Mouse (Mus musculus) liver, embryonic 13.5 days (tissue): Measurements from ENCODE around the gene Agbl4. TPM values are rescaled to one million over a fixed set of nuclear protein-coding genes. Genes with fewer than 3 reads are reported as not detected.

ENCODE experiments used
- ATAC-seq: fragments of 200-750 bp; cut with Nextera tagmentation; 2 replicates; pipeline ENCODE4 v1.8.0; 2017; ENCODE audit warnings: low read depth, mild to moderate bottlenecking, moderate number of reproducible peaks, moderate library complexity
- DNase-seq: peaks from one replicate; pipeline ENCODE4 v3.0.0; 2022
- H3K27ac ChIP-seq: fragments of 300-500 bp; sonication (generic); 2 replicates; pipeline ENCODE4 v1.5.1; 2015; ENCODE audit warnings: moderate library complexity, mild to moderate bottlenecking, inconsistent platforms
- H3K27me3 ChIP-seq: fragments of 300-500 bp; sonication (generic); 2 replicates; pipeline ENCODE4 v1.6.1; 2015; ENCODE audit warnings: mild to moderate bottlenecking, inconsistent platforms
- H3K36me3 ChIP-seq: fragments of 300-500 bp; sonication (generic); 2 replicates; pipeline ENCODE4 v1.6.1; 2015; ENCODE audit warnings: mild to moderate bottlenecking, inconsistent platforms
- H3K4me1 ChIP-seq: fragments of 300-500 bp; sonication (generic); replicated peaks from 2 replicates; pipeline ENCODE4 v1.6.1; 2015; ENCODE audit warnings: inconsistent platforms
- H3K4me2 ChIP-seq: fragments of 300-500 bp; sonication (generic); 2 replicates; pipeline ENCODE4 v1.6.1; 2015; ENCODE audit warnings: inconsistent platforms, mild to moderate bottlenecking, moderate library complexity
- H3K4me3 ChIP-seq: fragments of 300-500 bp; sonication (generic); replicated peaks from 2 replicates; pipeline ENCODE4 v1.5.1; 2015; ENCODE audit warnings: mild to moderate bottlenecking, inconsistent platforms
- H3K9ac ChIP-seq: fragments of 300-500 bp; sonication (generic); 2 replicates; pipeline ENCODE4 v1.6.1; 2015; ENCODE audit warnings: mild to moderate bottlenecking, inconsistent platforms
- H3K9me3 ChIP-seq: fragments of 300-500 bp; sonication (generic); replicated peaks from 2 replicates; pipeline ENCODE4 v1.6.1; 2016; ENCODE audit warnings: inconsistent platforms
- WGBS: fragments of 180-500 bp; shearing (Covaris S2); methylation state at CpG from one replicate; pipeline ENCODE4 v1.1.7; 2015; ENCODE audit not compliant: insufficient replicate concordance; 5-methylcytosine and 5-hydroxymethylcytosine counted together
- polyA plus RNA-seq: library from polyadenylated mRNA; unstranded; fragments of >200 nt; fragmentation: Nextera tagmentation; extraction: Ambion mirVana; gene quantifications from 2 replicates; pipeline ENCODE4 v1.2.1, GENCODE M21; 2015

Gene Agbl4
- polyA plus RNA-seq, 1 experiment from 2014 or later = not detected

DNA sequence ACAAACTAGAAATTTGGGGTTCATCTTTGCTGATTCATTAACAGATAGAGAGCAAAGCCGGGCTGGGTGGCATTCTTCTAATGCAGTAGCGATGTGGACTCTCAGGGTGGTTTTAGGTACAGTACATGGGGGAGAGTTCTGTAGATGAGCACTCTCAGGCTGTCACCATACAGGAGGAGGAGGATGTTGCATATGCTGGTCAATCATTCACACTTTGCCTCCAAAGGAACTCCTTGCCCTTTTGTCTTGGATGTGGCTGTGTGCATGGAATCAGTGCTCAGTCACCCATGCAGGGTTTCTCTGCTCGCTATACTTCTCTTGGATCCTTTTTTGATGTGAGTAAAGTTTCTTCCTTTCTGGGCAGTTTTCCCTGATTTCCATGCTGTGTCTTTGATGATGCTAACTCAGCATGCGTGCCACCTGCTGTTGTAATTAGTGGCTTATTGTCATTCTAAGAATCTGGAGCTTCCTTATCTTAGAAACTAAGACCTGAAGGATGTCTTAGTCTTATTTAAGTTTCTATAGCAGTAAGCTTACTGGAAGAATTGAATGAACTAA lies 200.3 kb downstream of the Agbl4 start:
- Histone ChIP-seq H3K4me3 (no peak overlapping the region), H3K9ac (no peak overlapping the region), H3K4me1 (no peaks in the 10 kb centered on the region), H3K27me3 (no peaks in the 10 kb centered on the region), H3K9me3 (no peaks in the 10 kb centered on the region), H3K36me3 (no peaks in the 10 kb centered on the region), H3K4me2 (no peak overlapping the region), H3K27ac (no peak overlapping the region)
- DNase-seq (no peak), ATAC-seq (no peak)
- WGBS = 47% methylated on average over 4 of the region's 4 CpGs

DNA sequence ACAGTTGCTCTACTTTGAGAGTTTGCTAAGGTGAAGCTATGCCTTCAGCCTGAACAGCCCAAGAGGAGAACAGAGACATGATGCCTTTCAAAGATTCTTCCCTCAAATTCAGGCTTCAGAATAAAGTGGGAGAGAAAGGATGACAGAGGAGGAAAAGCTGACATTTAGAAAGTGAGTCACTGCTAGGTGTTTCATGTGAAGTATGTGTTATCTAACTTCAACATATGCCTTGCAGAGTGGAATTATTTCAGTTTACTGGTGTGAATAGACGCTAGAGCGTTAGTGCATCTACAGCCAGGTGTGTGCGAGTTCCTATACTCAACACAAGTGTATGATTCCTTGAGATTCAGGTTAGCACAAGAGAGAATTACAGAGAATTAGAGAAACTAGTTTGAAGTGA lies 244.0 kb downstream of the Agbl4 start:
- Histone ChIP-seq H3K27me3 (no peaks in the 10 kb centered on the region), H3K36me3 (no peaks in the 10 kb centered on the region), H3K9ac (no peak overlapping the region), H3K9me3 (no peaks in the 10 kb centered on the region), H3K4me3 (no peak overlapping the region), H3K4me1 (no peaks in the 10 kb centered on the region), H3K27ac (no peak overlapping the region), H3K4me2 (no peak overlapping the region)
- ATAC-seq = no peak
- no peak for DNase-seq
- 71% methylated on average over 3 of the region's 3 CpGs for WGBS

DNA sequence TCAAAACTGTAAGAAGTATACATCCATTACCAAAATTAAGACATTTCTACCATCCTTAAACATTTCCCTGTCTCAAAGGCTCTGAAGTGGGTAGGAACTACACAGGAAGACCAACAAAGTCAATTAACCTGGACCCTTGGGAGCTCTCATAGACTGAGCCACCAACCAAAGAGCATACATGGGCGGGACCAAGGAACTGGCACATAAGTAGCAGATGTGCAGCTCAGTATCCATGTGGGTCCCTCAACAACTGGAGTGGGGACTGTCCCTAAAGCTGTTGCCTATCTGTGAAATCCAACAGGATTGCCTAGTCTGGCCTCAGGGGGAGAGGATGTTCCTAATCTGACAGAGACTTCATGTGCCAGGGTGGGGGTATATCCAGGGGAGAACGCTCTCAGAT lies 265.5 kb downstream of the Agbl4 start:
- no peak for ATAC-seq
- Histone ChIP-seq H3K27ac (no peak overlapping the region), H3K4me3 (no peak overlapping the region), H3K4me1 (no peaks in the 10 kb centered on the region), H3K36me3 (no peaks in the 10 kb centered on the region), H3K9me3 (no peaks in the 10 kb centered on the region), H3K9ac (no peak overlapping the region), H3K27me3 (no peaks in the 10 kb centered on the region), H3K4me2 (no peak overlapping the region)
- DNase-seq = no peak
- 55% methylated on average over 2 of the region's 2 CpGs for WGBS

DNA sequence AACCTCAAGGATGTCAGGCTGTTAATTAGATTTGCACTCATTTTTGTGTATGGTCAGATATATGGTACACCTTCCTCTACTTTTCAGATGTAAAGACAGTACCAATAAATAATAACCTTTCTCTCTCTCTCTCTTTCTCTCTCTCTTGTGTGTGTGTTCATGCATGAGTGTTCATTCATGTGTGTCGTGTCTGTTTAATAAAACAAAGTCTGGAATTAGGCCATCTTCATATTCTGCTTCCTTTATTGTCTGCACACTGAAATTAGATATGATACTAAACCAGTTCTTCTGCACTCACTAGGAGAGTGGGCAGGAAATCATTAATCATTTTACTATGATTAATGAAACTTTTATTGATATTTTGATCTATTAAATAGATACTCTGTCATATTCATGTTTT lies 276.7 kb downstream of the Agbl4 start:
- ATAC-seq = no peak
- H3K9me3 ChIP-seq = no peaks in the 10 kb centered on the region
- DNase-seq = no peak
- H3K4me3 ChIP-seq = no peak overlapping the region
- no peak overlapping the region for H3K4me2 ChIP-seq
- H3K27ac ChIP-seq = no peak overlapping the region
- H3K9ac ChIP-seq = no peak overlapping the region
- no peaks in the 10 kb centered on the region for H3K4me1 ChIP-seq
- WGBS = 60% methylated on average over 1 of the region's 1 CpGs
- no peaks in the 10 kb centered on the region for H3K27me3 ChIP-seq
- H3K36me3 ChIP-seq = no peaks in the 10 kb centered on the region

DNA sequence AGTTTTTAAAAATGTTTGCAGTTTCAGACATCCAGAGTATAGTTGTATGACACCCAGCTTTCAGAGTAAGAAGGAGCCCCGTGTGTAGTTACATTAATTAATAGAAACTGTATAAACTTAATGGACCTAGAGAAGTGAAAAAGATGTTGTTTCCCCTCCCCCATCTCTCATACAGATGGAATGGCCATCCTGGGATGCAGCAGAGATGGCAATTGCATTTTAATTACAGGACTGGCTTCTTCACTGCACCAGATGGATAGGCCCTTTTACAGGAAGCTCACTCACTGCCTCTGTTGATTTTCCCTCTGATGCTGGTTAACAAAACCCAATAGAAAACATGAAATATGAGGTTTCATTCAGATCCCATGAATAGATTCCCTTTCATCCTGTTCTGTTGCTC lies 337.7 kb downstream of the Agbl4 start:
- 53% methylated on average over 1 of the region's 1 CpGs for WGBS
- no peak overlapping the region for H3K27ac ChIP-seq
- H3K9ac ChIP-seq = no peak overlapping the region
- DNase-seq (no peak), ATAC-seq (no peak)
- H3K4me2 ChIP-seq = no peak overlapping the region
- no peaks in the 10 kb centered on the region for H3K9me3 ChIP-seq
- H3K4me3 ChIP-seq = no peak overlapping the region
- H3K4me1 ChIP-seq = no peaks in the 10 kb centered on the region
- H3K27me3 ChIP-seq = no peaks in the 10 kb centered on the region
- H3K36me3 ChIP-seq = no peaks in the 10 kb centered on the region

DNA sequence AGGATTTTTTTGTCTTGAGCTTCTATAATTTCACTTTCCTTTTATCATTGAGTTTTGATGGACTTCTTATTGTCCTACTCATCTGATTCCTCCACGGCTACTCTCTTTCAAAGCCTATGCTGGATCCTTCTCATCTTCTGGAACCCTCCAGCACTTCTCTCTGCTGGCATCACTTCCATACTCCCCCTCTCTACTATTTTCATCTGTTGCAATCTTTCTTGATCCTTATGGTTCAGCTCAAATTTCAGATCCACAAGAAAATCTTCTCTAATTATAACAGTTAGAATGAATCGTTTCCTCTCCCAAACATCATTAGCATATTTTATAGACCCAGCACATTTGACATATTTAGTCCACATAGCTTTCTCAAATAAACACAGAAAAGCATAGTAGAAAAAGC lies 360.5 kb downstream of the Agbl4 start:
- H3K4me2 ChIP-seq = no peak overlapping the region
- no peak overlapping the region for H3K4me3 ChIP-seq
- no peak overlapping the region for H3K27ac ChIP-seq
- WGBS = 57% methylated on average over 2 of the region's 2 CpGs
- no peaks in the 10 kb centered on the region for H3K4me1 ChIP-seq
- H3K9me3 ChIP-seq = no peaks in the 10 kb centered on the region
- DNase-seq (no peak), ATAC-seq (no peak)
- no peak overlapping the region for H3K9ac ChIP-seq
- H3K36me3 ChIP-seq = no peaks in the 10 kb centered on the region
- H3K27me3 ChIP-seq = no peaks in the 10 kb centered on the region

DNA sequence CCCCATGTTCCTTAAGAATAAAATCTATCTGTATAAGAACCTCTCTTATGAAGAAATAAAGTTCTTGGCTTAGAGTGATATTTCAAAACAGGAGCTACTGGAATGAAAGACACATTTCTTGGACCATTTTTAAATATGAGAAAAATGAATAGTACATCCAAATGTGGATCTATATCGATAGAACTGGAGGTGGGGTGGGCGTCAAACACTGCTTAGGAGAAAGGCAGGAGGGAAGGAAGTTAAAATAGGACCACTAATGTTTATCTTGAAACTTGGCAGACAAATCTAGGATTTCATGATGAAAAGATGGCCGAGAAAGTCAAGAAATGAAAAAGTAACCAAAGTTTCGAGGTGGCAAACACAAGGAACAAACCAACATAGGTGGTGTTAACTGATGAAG lies 391.1 kb downstream of the Agbl4 start:
- Histone ChIP-seq H3K27me3 (no peaks in the 10 kb centered on the region), H3K4me2 (no peak overlapping the region), H3K4me1 (no peaks in the 10 kb centered on the region), H3K27ac (no peak overlapping the region), H3K36me3 (no peaks in the 10 kb centered on the region), H3K9ac (no peak overlapping the region), H3K9me3 (no peaks in the 10 kb centered on the region), H3K4me3 (no peak overlapping the region)
- ATAC-seq (no peak), DNase-seq (no peak)
- WGBS = 50% methylated on average over 4 of the region's 4 CpGs

DNA sequence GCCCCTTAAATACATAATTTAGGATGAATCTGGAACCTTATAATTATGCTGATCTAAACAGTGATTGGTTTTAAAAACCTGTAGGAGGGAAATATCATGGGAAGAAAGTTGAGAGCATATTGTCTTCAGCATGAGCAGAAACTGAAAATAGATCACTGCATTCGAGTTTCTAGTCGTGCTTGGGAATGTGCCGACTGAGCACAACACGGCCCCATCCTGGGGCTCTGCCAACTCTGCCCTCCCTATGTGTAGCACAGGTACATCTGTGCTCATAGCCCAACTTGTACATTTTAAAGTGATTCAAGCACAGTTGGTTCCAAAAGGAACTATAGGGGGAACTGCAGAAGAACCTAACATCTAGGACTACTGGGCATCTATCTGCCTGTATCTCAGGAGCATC lies 402.4 kb downstream of the Agbl4 start:
- no peaks in the 10 kb centered on the region for H3K4me1 ChIP-seq
- H3K36me3 ChIP-seq = no peaks in the 10 kb centered on the region
- ATAC-seq (no peak), DNase-seq (no peak)
- H3K27me3 ChIP-seq = no peaks in the 10 kb centered on the region
- no peak overlapping the region for H3K4me3 ChIP-seq
- no peak overlapping the region for H3K4me2 ChIP-seq
- H3K9me3 ChIP-seq = no peaks in the 10 kb centered on the region
- 61% methylated on average over 4 of the region's 4 CpGs for whole genome bisulfite sequencing
- no peak overlapping the region for H3K9ac ChIP-seq
- H3K27ac ChIP-seq = no peak overlapping the region

DNA sequence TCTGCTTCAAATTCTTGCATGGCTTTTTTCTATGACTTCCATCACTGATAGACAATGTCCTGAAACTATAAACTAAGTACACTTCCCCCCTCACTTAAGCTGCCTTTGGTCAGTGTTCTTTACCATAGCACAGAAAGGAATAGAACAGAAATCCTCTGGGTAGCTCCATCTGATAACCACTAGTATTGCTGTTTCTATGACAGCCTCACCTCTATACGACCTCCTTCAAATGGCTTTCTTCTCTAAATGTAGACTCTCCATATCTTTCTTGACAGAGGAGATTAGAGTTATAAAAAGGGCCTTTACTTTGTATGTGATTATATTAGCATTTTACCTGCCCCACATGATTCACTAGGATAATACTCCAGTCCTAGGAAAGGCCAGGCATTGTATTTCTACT lies 413.5 kb downstream of the Agbl4 start:
- no peak for ATAC-seq
- no peak for DNase-seq
- H3K9ac ChIP-seq = no peak overlapping the region
- H3K4me1 ChIP-seq = no peaks in the 10 kb centered on the region
- H3K27me3 ChIP-seq = no peaks in the 10 kb centered on the region
- no peaks in the 10 kb centered on the region for H3K36me3 ChIP-seq
- H3K4me2 ChIP-seq = no peak overlapping the region
- H3K4me3 ChIP-seq = no peak overlapping the region
- H3K9me3 ChIP-seq = no peaks in the 10 kb centered on the region
- no peak overlapping the region for H3K27ac ChIP-seq
- 47% methylated on average over 1 of the region's 1 CpGs for WGBS

DNA sequence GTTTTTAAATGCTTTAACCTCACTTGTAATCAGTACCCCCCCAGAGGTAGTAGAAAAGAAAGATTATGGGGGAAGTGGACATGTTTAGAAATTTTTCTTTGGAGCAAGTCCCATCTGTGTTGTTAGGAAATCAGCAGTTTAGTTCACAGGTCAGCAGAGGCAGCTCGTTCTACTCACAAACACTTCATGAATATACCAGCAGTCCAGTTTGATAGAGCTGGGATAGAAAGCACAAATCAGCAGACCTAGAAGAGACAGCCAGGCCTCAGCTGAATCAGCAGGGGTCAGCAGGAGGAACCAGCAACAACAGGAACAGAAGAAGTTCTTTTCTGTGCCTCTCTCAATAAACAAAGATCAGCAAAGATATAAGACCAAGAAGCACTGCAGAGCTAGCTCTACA lies 435.3 kb downstream of the Agbl4 start:
- H3K4me1 ChIP-seq = no peaks in the 10 kb centered on the region
- H3K36me3 ChIP-seq = no peaks in the 10 kb centered on the region
- ATAC-seq (no peak), DNase-seq (no peak)
- H3K4me3 ChIP-seq = no peak overlapping the region
- no peak overlapping the region for H3K27ac ChIP-seq
- no peaks in the 10 kb centered on the region for H3K9me3 ChIP-seq
- WGBS = 37% methylated on average over 1 of the region's 1 CpGs
- no peak overlapping the region for H3K4me2 ChIP-seq
- no peak overlapping the region for H3K9ac ChIP-seq
- no peaks in the 10 kb centered on the region for H3K27me3 ChIP-seq

DNA sequence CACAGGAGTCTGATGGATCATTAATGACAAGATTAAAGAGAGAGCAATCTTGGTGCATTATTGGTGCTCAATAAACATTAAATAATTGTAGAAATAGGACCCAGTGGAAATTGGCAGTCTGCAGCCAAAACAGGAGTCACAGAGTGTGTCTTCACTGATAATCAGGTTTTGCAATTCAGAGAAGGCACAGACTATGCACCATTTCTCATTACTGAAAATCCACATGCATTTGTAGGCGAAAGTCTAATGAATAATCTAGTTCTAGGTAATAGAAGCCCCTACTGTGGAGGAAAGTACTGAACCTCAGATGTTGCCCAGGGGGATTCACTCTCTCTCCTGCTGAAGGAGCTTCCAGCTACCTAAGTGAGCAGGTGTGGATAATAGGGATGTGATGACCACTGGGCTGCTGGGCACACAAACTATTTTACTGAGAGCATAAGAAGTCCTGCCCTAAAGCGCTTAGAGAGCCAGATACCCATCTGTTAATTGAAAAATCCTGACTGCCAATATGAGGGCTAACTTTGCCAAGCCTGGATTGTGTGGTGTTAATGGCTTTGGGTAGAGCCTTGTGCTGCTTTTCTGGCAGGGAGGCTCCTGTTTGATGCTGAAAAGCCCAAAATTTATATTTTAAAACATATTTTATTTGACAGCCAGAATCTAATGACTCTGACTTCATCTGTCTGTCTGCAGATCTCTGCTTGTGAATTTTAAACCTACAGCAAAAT lies 482.4 kb downstream of the Agbl4 start:
- WGBS = 46% methylated on average over 2 of the region's 2 CpGs
- Histone ChIP-seq H3K9ac (no peak overlapping the region), H3K27me3 (no peaks in the 10 kb centered on the region), H3K4me1 (no peaks in the 10 kb centered on the region), H3K36me3 (no peaks in the 10 kb centered on the region), H3K4me3 (no peak overlapping the region), H3K9me3 (0 out of 2 replicates have a peak, but pooled peaks cover 3% of the 10 kb centered on the region), H3K4me2 (no peak overlapping the region), H3K27ac (no peak overlapping the region)
- DNase-seq (no peak), ATAC-seq (no peak)

DNA sequence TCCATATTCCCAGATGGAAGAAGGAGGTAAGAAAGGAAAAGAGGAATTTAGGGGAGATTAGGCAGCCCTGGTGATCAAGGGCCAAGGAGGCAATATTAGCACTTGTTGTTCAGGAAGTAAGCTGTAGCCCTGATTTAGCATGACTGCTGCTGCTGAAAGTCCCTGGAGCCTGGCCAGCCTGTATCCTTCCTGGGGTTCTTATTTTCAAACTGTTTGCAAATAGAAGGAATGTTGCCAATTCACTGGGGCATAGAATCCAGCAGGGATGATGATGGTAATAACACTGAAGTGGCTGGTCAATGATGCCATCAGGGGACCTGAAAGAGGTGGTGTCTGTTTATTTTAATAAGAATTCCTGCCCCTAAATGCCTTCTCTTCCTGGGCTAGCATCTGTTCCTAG lies 518.6 kb downstream of the Agbl4 start:
- Histone ChIP-seq H3K9me3 (no peaks in the 10 kb centered on the region), H3K27ac (no peak overlapping the region), H3K4me2 (no peak overlapping the region), H3K4me3 (no peak overlapping the region), H3K9ac (no peak overlapping the region), H3K36me3 (no peaks in the 10 kb centered on the region), H3K4me1 (no peaks in the 10 kb centered on the region), H3K27me3 (no peaks in the 10 kb centered on the region)
- ATAC-seq (no peak), DNase-seq (no peak)
